19 mouse cellular contexts compared by ENCODE assay signal in the genomic region with DNA sequence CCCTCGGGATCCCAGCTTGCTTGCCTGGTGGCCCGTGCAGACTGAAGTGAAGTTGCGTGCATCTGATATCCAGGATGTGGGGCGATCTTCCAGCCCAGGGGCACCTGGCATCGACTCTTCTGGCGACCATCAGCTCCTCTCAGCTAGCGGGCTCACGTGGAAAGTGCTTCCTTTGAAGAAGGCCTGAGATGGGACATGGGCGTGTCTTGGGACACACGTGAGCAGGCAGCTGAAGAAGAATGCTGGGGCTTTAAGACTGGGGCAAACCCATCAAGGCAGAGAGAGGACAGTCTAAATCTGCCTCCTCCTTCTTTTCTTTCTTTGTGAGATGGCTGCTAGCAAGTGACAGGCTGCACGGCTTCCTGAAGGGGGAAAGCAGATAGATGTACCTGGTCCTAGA.
DNase-seq lines count a peak whose midpoint lies in the region; ATAC-seq and TF ChIP-seq lines count a peak whose summit lies in the region.
"Had no signal": no experiment of that assay in that cellular context is flagged by ENCODE, and none has a peak within 500 bp of the region (broad histone marks: within the 10 kb centered on the region; RNA-seq: fewer than 3 reads in every experiment).

No protein-coding gene starts in this region.

- 0 out of 2 replicates have a peak overlapping the region, but pooled peaks have one; percentile 35 for H3K27ac ChIP-seq in gastrocnemius, adult 2 months
- peak overlapping the region; percentile 60 for H3K27ac ChIP-seq in lung, embryonic 15.5 days
- H3K27ac ChIP-seq in embryonic facial prominence, embryonic 13.5 days, result peak overlapping the region; percentile 33; the same call in 1 of the 2 replicates
- H3K27ac ChIP-seq in stomach, postnatal 0 days (replicated peaks), result peak overlapping the region; percentile 56; the same call in 1 of the 2 replicates
- H3K27ac ChIP-seq in forebrain, embryonic 13.5 days, result no peak overlapping the region
- H3K27ac ChIP-seq: forebrain, embryonic 10.5 days; liver, embryonic 14.5 days; midbrain, embryonic 15.5 days; neural tube, embryonic 15.5 days had no signal

- WGBS in lung, embryonic 15.5 days, result 77% methylated on average over 11 of the region's 11 CpGs
- 63% methylated on average over 11 of the region's 11 CpGs for whole genome bisulfite sequencing in embryonic facial prominence, embryonic 13.5 days
- WGBS in stomach, postnatal 0 days, result 67% methylated on average over 11 of the region's 11 CpGs
- WGBS in forebrain, embryonic 13.5 days, result 88% methylated on average over 11 of the region's 11 CpGs

- ATAC-seq in lung, embryonic 15.5 days (ENCODE audit: borderline replicate concordance, extremely low read depth, low FRiP score, low TSS enrichment), result no peak
- no peak for ATAC-seq in embryonic facial prominence, embryonic 13.5 days (ENCODE audit: insufficient number of reproducible peaks, insufficient read depth, low FRiP score, low TSS enrichment, low read depth)
- ATAC-seq in stomach, postnatal 0 days (ENCODE audit: low FRiP score, low TSS enrichment), result no peak
- ATAC-seq in forebrain, embryonic 13.5 days, result no peak
- ATAC-seq: hindbrain, embryonic 16.5 days; midbrain, embryonic 15.5 days had no signal

- no peak for TF ChIP-seq EP300 in stomach, postnatal 0 days (optimal IDR thresholded peaks at IDR 0.05)

- peaks cover 15% of the 10 kb centered on the region for H3K4me1 ChIP-seq in lung, embryonic 15.5 days
- H3K4me1 ChIP-seq in embryonic facial prominence, embryonic 13.5 days, result peaks cover 19% of the 10 kb centered on the region
- no peaks in the 10 kb centered on the region for H3K4me1 ChIP-seq in stomach, postnatal 0 days (replicated peaks; ENCODE audit: control insufficient read depth, insufficient read depth)
- H3K4me1 ChIP-seq in forebrain, embryonic 13.5 days, result no peaks in the 10 kb centered on the region
- H3K4me1 ChIP-seq: midbrain, embryonic 15.5 days had no signal

- intact Hi-C loops in gastrocnemius, adult 2 months (cut with DNase I), result no loop called here

- peaks cover 17% of the 10 kb centered on the region for H3K36me3 ChIP-seq in lung, embryonic 15.5 days
- peaks cover 32% of the 10 kb centered on the region for H3K36me3 ChIP-seq in embryonic facial prominence, embryonic 13.5 days
- H3K36me3 ChIP-seq in stomach, postnatal 0 days (ENCODE audit: control insufficient read depth, insufficient read depth, low read length), result peaks cover 7% of the 10 kb centered on the region; the same call in 1 of the 2 replicates
- H3K36me3 ChIP-seq in forebrain, embryonic 13.5 days (ENCODE audit: poor library complexity, severe bottlenecking), result peaks cover 29% of the 10 kb centered on the region

- no peak for TF ChIP-seq CTCF in gastrocnemius, adult 2 months (IDR thresholded peaks at IDR 0.05)
- TF ChIP-seq CTCF in stomach, postnatal 0 days (IDR thresholded peaks at IDR 0.05; ENCODE audit: low read depth), result no peak

- H3K9me3 ChIP-seq in lung, embryonic 15.5 days, result no peaks in the 10 kb centered on the region
- H3K9me3 ChIP-seq in embryonic facial prominence, embryonic 13.5 days, result peaks cover 7% of the 10 kb centered on the region; the same call in 1 of the 2 replicates
- H3K9me3 ChIP-seq in stomach, postnatal 0 days (ENCODE audit: control insufficient read depth, low read length), result no peaks in the 10 kb centered on the region
- peaks cover 7% of the 10 kb centered on the region for H3K9me3 ChIP-seq in forebrain, embryonic 13.5 days (replicated peaks)
- H3K9me3 ChIP-seq: heart, embryonic 15.5 days; midbrain, embryonic 15.5 days; neural tube, embryonic 15.5 days had no signal

- H3K4me2 ChIP-seq in lung, embryonic 15.5 days, result no peak overlapping the region
- no peak overlapping the region for H3K4me2 ChIP-seq in embryonic facial prominence, embryonic 13.5 days
- no peak overlapping the region for H3K4me2 ChIP-seq in stomach, postnatal 0 days (replicated peaks; ENCODE audit: low read depth)
- no peak overlapping the region for H3K4me2 ChIP-seq in forebrain, embryonic 13.5 days
- H3K4me2 ChIP-seq: heart, embryonic 15.5 days; limb, embryonic 13.5 days; midbrain, embryonic 15.5 days; neural tube, embryonic 15.5 days had no signal

- H3K4me3 ChIP-seq in gastrocnemius, adult 2 months, result no peak overlapping the region
- H3K4me3 ChIP-seq in lung, embryonic 15.5 days, result no peak overlapping the region
- H3K4me3 ChIP-seq in embryonic facial prominence, embryonic 13.5 days, result no peak overlapping the region
- no peak overlapping the region for H3K4me3 ChIP-seq in stomach, postnatal 0 days (ENCODE audit: low read depth, low read length)
- H3K4me3 ChIP-seq in forebrain, embryonic 13.5 days, result no peak overlapping the region
- H3K4me3 ChIP-seq: forebrain, embryonic 10.5 days; heart, embryonic 15.5 days; limb, embryonic 13.5 days; midbrain, embryonic 15.5 days; neural tube, embryonic 15.5 days had no signal

- no peak overlapping the region for H3K9ac ChIP-seq in lung, embryonic 15.5 days
- no peak overlapping the region for H3K9ac ChIP-seq in embryonic facial prominence, embryonic 13.5 days
- H3K9ac ChIP-seq in stomach, postnatal 0 days (ENCODE audit: low read length), result no peak overlapping the region
- no peak overlapping the region for H3K9ac ChIP-seq in forebrain, embryonic 13.5 days
- H3K9ac ChIP-seq: heart, embryonic 15.5 days; limb, embryonic 13.5 days; liver, embryonic 14.5 days; midbrain, embryonic 15.5 days; neural tube, embryonic 15.5 days had no signal

- H3K27me3 ChIP-seq in lung, embryonic 15.5 days, result no peaks in the 10 kb centered on the region
- H3K27me3 ChIP-seq in embryonic facial prominence, embryonic 13.5 days, result no peaks in the 10 kb centered on the region
- no peaks in the 10 kb centered on the region for H3K27me3 ChIP-seq in stomach, postnatal 0 days (ENCODE audit: control insufficient read depth, insufficient read depth, low read length)
- H3K27me3 ChIP-seq in forebrain, embryonic 13.5 days, result no peaks in the 10 kb centered on the region
- H3K27me3 ChIP-seq: heart, embryonic 15.5 days; limb, embryonic 13.5 days; megakaryocyte, embryonic 14.5 days; midbrain, embryonic 15.5 days; neural tube, embryonic 15.5 days had no signal

- no peak for DNase-seq in gastrocnemius, adult 2 months
- DNase-seq in gastrocnemius, postnatal 4 days (ENCODE audit: low spot score in 2 of 2), result no peak
- no peak for DNase-seq in lung, postnatal 25 days (ENCODE audit: low spot score)
- no peak for DNase-seq in stomach, postnatal 0 days (ENCODE audit: low spot score)
- no peak for DNase-seq in retina, embryonic 14.5 days (ENCODE audit: low spot score)
- DNase-seq: cerebellum, adult 9-11 months; gastrocnemius, postnatal 10 days; kidney, adult 18-20 months had no signal
